Mouse (Mus musculus) ES-E14 (cell line): ENCODE measurements around the gene Ncf1.

ENCODE experiments used
- CHD2 ChIP-seq: IDR thresholded peaks from 2 replicates; pipeline ENCODE4 v1.6.1; 2014; ENCODE audit warnings: mild to moderate bottlenecking, low read depth, low read length, inconsistent platforms
- ZC3H11A ChIP-seq: IDR thresholded peaks from 2 replicates; pipeline ENCODE4 v1.6.1; 2012; ENCODE audit warnings: low read depth, mild to moderate bottlenecking, inconsistent platforms, low read length, borderline replicate concordance

DNA sequence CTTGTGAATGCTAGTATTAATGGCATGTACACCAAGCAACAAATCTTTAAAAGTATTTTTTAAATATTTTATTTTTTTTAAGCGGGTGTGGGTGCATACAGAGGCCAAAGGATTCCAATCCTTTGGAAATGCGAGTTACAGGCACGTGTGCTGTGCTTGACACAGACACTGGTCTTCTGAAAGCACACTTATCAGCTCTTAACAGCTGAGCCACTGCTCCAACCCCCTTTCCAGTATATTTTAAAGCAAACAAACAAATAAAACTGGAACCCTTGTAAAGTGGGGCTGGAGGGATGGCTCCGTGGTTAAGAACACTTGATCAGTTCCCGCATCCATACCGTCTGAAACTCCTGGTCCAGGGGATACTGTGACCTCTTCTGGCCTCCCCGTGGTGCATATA is 46.3 kb downstream of the Ncf1 start:
- no peak for TF ChIP-seq ZC3H11A
- TF ChIP-seq CHD2: no peak
